Mouse (Mus musculus): ENCODE results near the gene Tmem33.

Tmem33 gene

GRCm38 (mm10) chr5:67260531-67261371, at the start of gene Tmem33:
Gene Tmem33, plus strand, starts transcription at chr5:67260565.
- DNase-seq (ENCODE audit: low spot score): peak; percentile 94

GRCm38 (mm10) chr5:67213168-67213567, 47.2 kb upstream of the Tmem33 start:
- DNase-seq (ENCODE audit: low spot score): no peak

- DNase-seq (ENCODE audit: low spot score): no peak
Measured at GRCm38 (mm10) chr5:67215121-67216030, 45.0 kb upstream of the Tmem33 start.

- DNase-seq (ENCODE audit: low spot score): no peak
Measured at GRCm38 (mm10) chr5:67216031-67216778, 44.2 kb upstream of the Tmem33 start.

GRCm38 (mm10) chr5:67216779-67217095, 43.6 kb upstream of the Tmem33 start:
- DNase-seq (ENCODE audit: low spot score): no peak

- no peak for DNase-seq (ENCODE audit: low spot score)
Measured at GRCm38 (mm10) chr5:67221901-67222300, 38.5 kb upstream of the Tmem33 start.

- no peak for DNase-seq (ENCODE audit: low spot score)
Measured at GRCm38 (mm10) chr5:67222440-67223390, 37.6 kb upstream of the Tmem33 start.

GRCm38 (mm10) chr5:67223391-67224121, 36.8 kb upstream of the Tmem33 start:
- no peak for DNase-seq (ENCODE audit: low spot score)

- no peak for DNase-seq (ENCODE audit: low spot score)
Measured at GRCm38 (mm10) chr5:67224122-67224502, 36.3 kb upstream of the Tmem33 start.

GRCm38 (mm10) chr5:67225758-67226157, 34.6 kb upstream of the Tmem33 start:
- DNase-seq (ENCODE audit: low spot score): no peak

GRCm38 (mm10) chr5:67227261-67227660, 33.1 kb upstream of the Tmem33 start:
- DNase-seq (ENCODE audit: low spot score): no peak

- DNase-seq (ENCODE audit: low spot score): no peak
Measured at GRCm38 (mm10) chr5:67227682-67228444, 32.5 kb upstream of the Tmem33 start.

GRCm38 (mm10) chr5:67234682-67235081, 25.7 kb upstream of the Tmem33 start:
- no peak for DNase-seq (ENCODE audit: low spot score)

- DNase-seq (ENCODE audit: low spot score): no peak
Measured at GRCm38 (mm10) chr5:67235462-67235861, 24.9 kb upstream of the Tmem33 start.

GRCm38 (mm10) chr5:67236601-67237000, 23.8 kb upstream of the Tmem33 start:
- DNase-seq (ENCODE audit: low spot score): no peak

- no peak for DNase-seq (ENCODE audit: low spot score)
Measured at GRCm38 (mm10) chr5:67238303-67238702, 22.1 kb upstream of the Tmem33 start.

GRCm38 (mm10) chr5:67241713-67242112, 18.7 kb upstream of the Tmem33 start:
- DNase-seq (ENCODE audit: low spot score): no peak

GRCm38 (mm10) chr5:67243231-67243630, 17.1 kb upstream of the Tmem33 start:
- no peak for DNase-seq (ENCODE audit: low spot score)

GRCm38 (mm10) chr5:67252261-67252660, 8.1 kb upstream of the Tmem33 start:
- DNase-seq (ENCODE audit: low spot score): no peak

GRCm38 (mm10) chr5:67255664-67256063, 4.7 kb upstream of the Tmem33 start:
- no peak for DNase-seq (ENCODE audit: low spot score)
